Mouse (Mus musculus): ENCODE measurements around the gene 2610528J11Rik.

- TF ChIP-seq CTCF (IDR thresholded peaks at IDR 0.05; ENCODE audit: low read depth, low read length) (no peak), POLR2AphosphoS5 (IDR thresholded peaks at IDR 0.05; ENCODE audit: insufficient replicate concordance, low read depth, low read length) (no peak), GATA1 (IDR thresholded peaks at IDR 0.05; ENCODE audit: borderline replicate concordance, low read length) (no peak)
These were observed 6.4 kb downstream of the 2610528J11Rik start for GRCm38 (mm10) chr4:118533156-118533555.

Measured in G1E (cell line).